Mouse (Mus musculus) erythroblast, embryonic 14.5 days (primary cell): ENCODE results near the gene Col4a4. TPM values are rescaled to one million over a fixed set of nuclear protein-coding genes. Genes with fewer than 3 reads are reported as not detected.

Source experiments
- H3K27me3 ChIP-seq: 2 replicates; pipeline ENCODE4 v1.6.1; 2012; ENCODE audit warnings: inconsistent platforms; ENCODE audit not compliant: control insufficient read depth
- H3K36me3 ChIP-seq: 2 replicates; pipeline ENCODE4 v1.6.1; 2012; ENCODE audit warnings: mild to moderate bottlenecking, inconsistent platforms; ENCODE audit not compliant: control insufficient read depth
- H3K4me1 ChIP-seq: 2 replicates; pipeline ENCODE4 v1.6.1; 2012; ENCODE audit warnings: inconsistent platforms; ENCODE audit not compliant: control insufficient read depth
- H3K4me3 ChIP-seq: replicated peaks from 2 replicates; pipeline ENCODE3; 2012; ENCODE audit warnings: moderate library complexity, mild to moderate bottlenecking, inconsistent platforms
- H3K9me3 ChIP-seq: 2 replicates; pipeline ENCODE4 v1.6.1; 2012; ENCODE audit warnings: low read length, inconsistent platforms, mixed read lengths; ENCODE audit not compliant: control insufficient read depth
- GATA1 ChIP-seq: IDR thresholded peaks from 2 replicates; pipeline ENCODE4 v1.6.1; 2012; ENCODE audit warnings: low read length, inconsistent platforms, mixed read lengths
- TAL1 ChIP-seq: IDR thresholded peaks from 3 replicates; pipeline ENCODE4 v1.6.1; 2012; ENCODE audit warnings: low read length, inconsistent platforms, mixed read lengths
- polyA plus RNA-seq: library from polyadenylated mRNA; stranded (reverse); fragments of >175 nt; gene quantifications from 2 replicates; pipeline ENCODE4 v1.2.3, GENCODE M21; 2012

Gene Col4a4
- polyA plus RNA-seq, 1 experiment: not detected

DNA sequence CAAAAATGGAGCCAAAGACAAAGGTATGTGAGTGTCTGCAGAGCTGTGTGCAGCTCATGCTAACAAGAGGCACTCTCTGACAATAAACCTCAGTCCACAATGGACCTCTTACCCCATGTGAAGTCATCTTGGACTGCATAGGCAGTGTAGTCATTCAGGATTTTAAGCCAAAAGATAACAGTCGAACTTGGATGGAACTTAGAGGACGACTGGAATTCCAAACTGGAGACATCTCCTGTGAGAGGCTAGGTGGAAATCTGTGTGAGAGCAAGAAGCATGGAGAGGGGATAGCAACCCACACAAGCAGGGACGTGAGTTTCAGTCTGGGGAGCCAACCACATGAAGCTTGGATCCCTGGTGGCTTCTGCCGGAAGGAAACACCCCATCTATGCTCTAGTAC is 136.8 kb downstream of the Col4a4 start:
- H3K36me3 ChIP-seq: no peaks in the 10 kb centered on the region; the same call in 1 of the 2 replicates
- H3K4me3 ChIP-seq: no peak overlapping the region
- H3K9me3 ChIP-seq: no peaks in the 10 kb centered on the region
- no peaks in the 10 kb centered on the region for H3K27me3 ChIP-seq
- TF ChIP-seq GATA1: no peak
- no peak for TF ChIP-seq TAL1
- no peaks in the 10 kb centered on the region for H3K4me1 ChIP-seq

DNA sequence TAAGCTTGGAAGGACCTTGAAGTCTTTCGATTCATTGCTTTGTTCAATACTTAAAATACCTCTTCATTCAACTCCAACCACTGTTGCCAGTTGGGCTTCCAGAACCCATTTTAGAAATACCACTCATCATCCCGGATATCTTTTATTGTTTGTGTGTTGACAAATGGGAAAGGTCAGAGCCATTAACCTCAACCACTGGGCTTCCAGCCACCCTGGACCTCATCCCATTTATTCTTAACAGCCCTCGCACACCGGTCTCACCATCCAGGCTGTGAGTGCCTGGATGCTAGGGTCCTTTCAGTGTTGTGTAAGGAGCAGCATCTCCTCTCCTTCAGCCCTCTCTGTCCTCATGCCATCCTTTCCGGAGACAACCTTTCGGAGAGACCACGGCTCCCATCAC is 140.6 kb downstream of the Col4a4 start:
- no peak overlapping the region for H3K4me3 ChIP-seq
- no peaks in the 10 kb centered on the region for H3K27me3 ChIP-seq
- TF ChIP-seq TAL1 (no peak), GATA1 (no peak)
- H3K36me3 ChIP-seq: peaks cover 6% of the 10 kb centered on the region
- H3K4me1 ChIP-seq: no peaks in the 10 kb centered on the region
- H3K9me3 ChIP-seq: no peaks in the 10 kb centered on the region

DNA sequence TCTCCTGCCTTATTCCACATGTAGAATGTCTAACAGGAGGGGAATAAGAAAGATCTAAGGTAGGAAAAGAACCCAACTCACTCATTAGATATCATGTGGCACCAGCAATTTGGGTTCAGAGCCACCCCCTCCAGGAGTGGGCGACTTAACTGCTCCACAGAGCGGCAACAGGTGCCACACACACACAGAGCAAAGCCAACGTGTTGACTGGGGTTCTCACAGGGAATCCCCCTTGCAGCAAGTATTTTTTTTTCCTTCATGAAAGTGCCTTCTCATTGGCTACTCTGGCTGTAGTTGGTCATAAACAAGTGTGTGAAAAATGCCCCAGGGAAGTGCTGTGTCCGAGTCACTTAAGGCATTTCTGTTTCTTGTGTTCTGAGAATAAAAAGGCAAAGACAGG is 143.1 kb downstream of the Col4a4 start:
- Histone ChIP-seq H3K27me3 (no peaks in the 10 kb centered on the region), H3K36me3 (peaks cover 6% of the 10 kb centered on the region), H3K4me3 (no peak overlapping the region), H3K4me1 (no peaks in the 10 kb centered on the region), H3K9me3 (no peaks in the 10 kb centered on the region)
- TF ChIP-seq GATA1 (no peak), TAL1 (no peak)

DNA sequence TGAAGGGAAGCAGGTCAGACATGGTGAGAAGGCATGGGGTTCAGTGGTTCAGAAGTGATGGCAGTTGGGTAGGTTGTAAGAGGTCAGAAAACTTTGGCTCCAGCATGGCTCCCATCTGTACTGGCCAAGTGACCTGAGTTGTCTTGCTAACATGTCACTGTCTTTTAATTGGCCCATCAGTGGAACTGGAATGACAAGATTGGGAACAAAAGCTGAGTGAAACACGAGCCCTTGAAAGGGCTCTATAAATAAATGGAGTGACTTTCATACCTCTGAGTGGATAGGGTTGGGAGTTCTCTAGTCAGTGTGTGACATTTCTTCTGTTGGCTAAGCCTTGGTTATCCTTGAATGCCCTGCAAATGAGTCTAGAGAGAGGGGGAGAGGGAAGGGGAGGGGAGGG is 146.5 kb downstream of the Col4a4 start:
- Histone ChIP-seq H3K36me3 (peaks cover 6% of the 10 kb centered on the region), H3K27me3 (no peaks in the 10 kb centered on the region), H3K4me3 (no peak overlapping the region), H3K9me3 (no peaks in the 10 kb centered on the region), H3K4me1 (no peaks in the 10 kb centered on the region)
- TF ChIP-seq TAL1 (no peak), GATA1 (no peak)

DNA sequence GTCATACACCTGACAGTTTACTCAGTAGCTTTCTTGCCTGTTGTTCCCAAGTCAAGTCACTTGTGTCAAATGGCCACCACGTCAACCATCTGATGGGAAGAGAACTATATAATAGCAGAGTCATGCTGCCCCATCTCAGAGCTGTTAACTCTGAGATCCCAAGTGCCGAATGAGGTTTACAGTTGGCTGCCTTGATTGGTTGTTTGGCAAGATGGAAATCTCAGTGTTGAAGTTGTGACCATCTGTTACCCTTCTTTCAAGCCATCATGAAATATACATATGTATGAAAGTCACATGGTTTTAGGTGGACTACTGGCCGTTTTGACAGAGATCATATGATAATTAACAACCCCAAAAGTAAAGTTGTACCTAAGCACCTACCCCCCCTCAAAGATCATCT is 149.4 kb downstream of the Col4a4 start:
- H3K36me3 ChIP-seq: no peaks in the 10 kb centered on the region
- H3K9me3 ChIP-seq: no peaks in the 10 kb centered on the region
- H3K4me1 ChIP-seq: no peaks in the 10 kb centered on the region
- no peak overlapping the region for H3K4me3 ChIP-seq
- TF ChIP-seq GATA1 (no peak), TAL1 (no peak)
- H3K27me3 ChIP-seq: no peaks in the 10 kb centered on the region

DNA sequence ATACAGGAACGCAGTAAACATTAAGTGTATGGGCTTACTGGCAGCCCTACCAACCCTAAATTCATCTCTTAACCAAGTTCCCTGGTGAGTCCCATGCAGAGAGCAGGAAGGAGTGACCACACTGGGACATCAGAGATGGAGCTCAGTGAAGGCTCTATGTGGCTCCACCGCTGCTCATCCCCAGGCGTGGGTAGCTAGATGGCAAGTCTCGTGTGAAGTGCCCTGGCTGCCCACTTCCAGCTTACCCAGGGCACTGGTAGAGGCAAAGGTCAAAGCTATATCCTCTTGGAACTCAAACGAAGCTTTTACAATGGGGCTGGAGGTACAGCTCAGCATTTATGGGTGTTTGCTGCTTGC is 153.0 kb downstream of the Col4a4 start:
- no peak for TF ChIP-seq GATA1
- TF ChIP-seq TAL1: no peak
- Histone ChIP-seq H3K9me3 (no peaks in the 10 kb centered on the region), H3K27me3 (no peaks in the 10 kb centered on the region), H3K4me1 (no peaks in the 10 kb centered on the region), H3K4me3 (no peak overlapping the region), H3K36me3 (no peaks in the 10 kb centered on the region)

DNA sequence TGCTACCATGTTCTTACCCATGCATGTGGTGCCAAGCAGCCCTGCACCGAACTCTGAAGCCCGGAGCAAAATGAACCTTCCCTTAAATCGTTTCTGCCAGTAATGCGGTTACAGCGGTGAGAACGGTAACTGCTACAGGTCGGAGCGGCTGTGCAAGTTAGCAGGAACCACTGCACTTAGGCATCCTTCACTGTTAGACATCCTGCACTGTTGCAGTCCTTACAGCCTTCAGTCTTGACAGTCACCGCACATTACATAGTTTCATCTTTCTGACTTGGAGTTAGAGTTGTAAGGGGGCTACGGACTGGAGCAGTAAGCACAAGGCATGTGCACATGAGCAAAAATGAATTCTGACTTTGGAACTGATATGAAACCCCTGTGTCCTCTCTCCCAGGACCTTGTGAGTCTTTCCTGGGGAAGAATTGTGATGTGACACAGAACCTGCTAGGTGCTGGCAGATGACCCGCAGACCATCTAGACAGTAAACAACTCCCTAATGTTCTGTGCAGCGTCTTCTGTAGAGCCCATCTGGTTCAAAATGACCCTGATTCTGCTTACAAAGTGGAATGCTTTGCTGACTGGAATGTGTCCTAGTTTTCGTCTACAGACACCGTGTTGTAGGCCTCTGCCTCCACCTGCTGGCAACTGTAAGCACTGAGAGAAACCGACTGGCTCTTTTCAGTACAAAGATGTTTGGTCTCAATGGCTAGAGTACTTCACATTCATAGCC is 153.6 kb downstream of the Col4a4 start:
- H3K9me3 ChIP-seq: no peaks in the 10 kb centered on the region
- no peak overlapping the region for H3K4me3 ChIP-seq
- no peaks in the 10 kb centered on the region for H3K36me3 ChIP-seq
- H3K27me3 ChIP-seq: no peaks in the 10 kb centered on the region
- no peak for TF ChIP-seq GATA1
- no peak for TF ChIP-seq TAL1
- no peaks in the 10 kb centered on the region for H3K4me1 ChIP-seq

DNA sequence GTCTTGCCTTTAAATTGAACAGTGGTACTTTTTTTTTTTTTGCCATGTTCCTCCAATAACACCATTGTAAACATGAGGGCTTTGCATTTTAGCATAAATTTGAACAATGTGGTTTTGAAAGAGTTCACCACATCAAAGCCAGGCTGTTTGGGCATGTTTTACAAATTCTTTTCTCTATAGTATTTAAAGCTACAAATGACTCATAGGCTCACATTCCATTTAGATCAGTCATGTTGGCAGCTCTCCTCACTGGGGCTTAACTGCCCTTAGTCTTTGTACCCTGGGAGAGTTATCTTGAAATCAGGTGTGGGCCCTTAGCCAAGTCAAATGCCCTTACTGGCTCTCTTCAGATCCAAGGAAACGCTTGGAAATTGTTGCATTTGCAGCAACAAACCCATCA is 157.6 kb downstream of the Col4a4 start:
- no peaks in the 10 kb centered on the region for H3K36me3 ChIP-seq
- TF ChIP-seq GATA1: no peak
- no peak for TF ChIP-seq TAL1

DNA sequence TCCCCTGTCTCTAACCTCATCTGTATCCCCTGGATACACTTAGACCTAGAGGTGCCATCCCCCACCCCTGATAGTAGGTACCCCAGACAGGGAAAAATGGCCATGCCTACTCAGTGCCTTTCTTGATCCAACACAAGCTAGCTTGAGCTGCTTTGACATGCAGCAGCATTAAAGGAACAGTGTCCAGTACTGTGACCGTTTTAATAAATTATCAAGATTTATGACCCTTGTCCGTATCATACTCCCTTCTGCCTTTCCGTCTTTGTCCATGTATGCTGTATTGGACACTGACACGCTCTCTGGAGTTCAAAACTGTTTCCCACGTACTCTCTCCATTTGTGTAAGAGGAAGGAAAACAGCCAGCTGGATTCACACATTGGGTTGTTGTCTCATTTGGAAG is 158.9 kb downstream of the Col4a4 start:
- H3K36me3 ChIP-seq: no peaks in the 10 kb centered on the region
- no peaks in the 10 kb centered on the region for H3K9me3 ChIP-seq
- H3K4me3 ChIP-seq: no peak overlapping the region
- no peaks in the 10 kb centered on the region for H3K4me1 ChIP-seq
- H3K27me3 ChIP-seq: no peaks in the 10 kb centered on the region
- TF ChIP-seq TAL1: no peak
- TF ChIP-seq GATA1: no peak

More for the DNA sequence above, 157.6 kb downstream of the Col4a4 start:
- no peaks in the 10 kb centered on the region for H3K9me3 ChIP-seq
- H3K4me1 ChIP-seq: no peaks in the 10 kb centered on the region
- no peaks in the 10 kb centered on the region for H3K27me3 ChIP-seq
- H3K4me3 ChIP-seq: no peak overlapping the region

DNA sequence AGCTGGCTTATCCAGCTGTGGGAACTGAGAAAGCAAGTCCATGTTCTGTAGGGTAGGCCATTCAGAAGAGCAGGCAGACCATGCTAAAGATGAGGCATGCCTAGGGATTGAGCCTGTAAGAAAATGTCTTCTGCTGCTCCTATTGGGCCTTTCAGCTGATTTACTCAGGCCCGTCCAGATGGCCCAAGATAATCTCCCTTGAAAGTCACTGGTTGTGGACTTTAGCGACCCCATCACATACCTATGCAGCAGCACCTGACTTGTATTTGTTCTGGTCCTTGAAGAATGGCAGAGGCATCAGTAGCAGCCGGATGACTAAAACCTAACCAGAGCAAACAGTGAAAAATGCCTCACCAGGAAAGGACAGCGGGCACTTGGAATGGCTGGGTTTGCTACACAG is 171.0 kb downstream of the Col4a4 start:
- no peaks in the 10 kb centered on the region for H3K27me3 ChIP-seq
- no peak overlapping the region for H3K4me3 ChIP-seq
- H3K4me1 ChIP-seq: no peaks in the 10 kb centered on the region
- no peaks in the 10 kb centered on the region for H3K36me3 ChIP-seq
- no peaks in the 10 kb centered on the region for H3K9me3 ChIP-seq
- TF ChIP-seq GATA1 (no peak), TAL1 (no peak)
